Mouse (Mus musculus) kidney, embryonic 15.5 days (tissue): ENCODE measurements around the gene Gm2030. TPM values are rescaled to one million over a fixed set of nuclear protein-coding genes. Genes with fewer than 3 reads are reported as not detected.
"Not testable (repeated sequence)": the region's sequence is repeated elsewhere in the genome, so short reads cannot be mapped to it uniquely, and the experiment has no call there.

Experiments
- ATAC-seq: fragments of 200-750 bp; cut with Nextera tagmentation; replicated peaks from 2 replicates; pipeline ENCODE4 v1.8.0; 2017; ENCODE audit warnings: moderate TSS enrichment; ENCODE audit not compliant: low FRiP score
- H3K27ac ChIP-seq: fragments of 300-500 bp; sonication (generic); 2 replicates; pipeline ENCODE4 v1.5.1; 2015; ENCODE audit warnings: mild to moderate bottlenecking, inconsistent platforms
- H3K27me3 ChIP-seq: fragments of 300-500 bp; sonication (generic); 2 replicates; pipeline ENCODE4 v1.6.1; 2015; ENCODE audit warnings: inconsistent platforms
- H3K36me3 ChIP-seq: fragments of 300-500 bp; sonication (generic); 2 replicates; pipeline ENCODE4 v1.6.1; 2015; ENCODE audit warnings: inconsistent platforms
- H3K4me1 ChIP-seq: fragments of 300-500 bp; sonication (generic); 2 replicates; pipeline ENCODE4 v1.6.1; 2015; ENCODE audit warnings: inconsistent platforms
- H3K4me2 ChIP-seq: fragments of 300-500 bp; sonication (generic); 2 replicates; pipeline ENCODE4 v1.6.1; 2015; ENCODE audit warnings: moderate library complexity, mild to moderate bottlenecking, inconsistent platforms
- H3K4me3 ChIP-seq: fragments of 300-500 bp; sonication (generic); replicated peaks from 2 replicates; pipeline ENCODE4 v1.5.1; 2015; ENCODE audit warnings: mild to moderate bottlenecking, inconsistent platforms
- H3K9ac ChIP-seq: fragments of 300-500 bp; sonication (generic); 2 replicates; pipeline ENCODE4 v1.6.1; 2015; ENCODE audit warnings: mild to moderate bottlenecking, inconsistent platforms
- H3K9me3 ChIP-seq: fragments of 300-500 bp; sonication (generic); replicated peaks from 2 replicates; pipeline ENCODE4 v1.6.1; 2016; ENCODE audit warnings: inconsistent platforms
- WGBS: fragments of 180-500 bp; shearing (Covaris S2); methylation state at CpG from one replicate; pipeline ENCODE4 v1.1.7; 2015; ENCODE audit warnings: mixed read lengths; 5-methylcytosine and 5-hydroxymethylcytosine counted together
- polyA plus RNA-seq: library from polyadenylated mRNA; unstranded; fragments of >200 nt; fragmentation: Nextera tagmentation; extraction: Ambion mirVana; gene quantifications from 2 replicates; pipeline ENCODE4 v1.2.1, GENCODE M21; 2015

Gene Gm2030
- polyA plus RNA-seq = not detected in 2 replicates

DNA sequence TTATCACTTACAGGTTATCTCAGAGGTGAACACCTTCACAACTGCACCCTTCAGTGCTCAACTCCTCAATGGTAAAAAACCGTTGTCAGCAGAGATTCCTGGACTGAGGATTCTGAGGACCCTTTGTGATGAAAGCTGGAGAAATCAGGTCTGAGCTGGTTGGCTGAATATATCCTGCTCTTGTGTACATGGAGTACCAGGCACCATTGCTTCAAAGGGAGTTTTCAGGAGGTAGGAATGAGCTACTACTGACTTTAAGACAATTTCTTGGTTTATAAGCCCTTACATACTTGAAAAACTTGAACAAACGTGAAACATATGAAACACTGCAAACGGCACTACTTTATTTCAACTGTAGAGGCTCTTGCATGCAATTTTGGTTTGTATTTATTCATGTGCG, at the start of gene Gm2030:
Gene Gm2030, minus strand, starts transcription at position 101 of the 400 bp plus-strand sequence.
- not testable (repeated sequence) for H3K4me3 ChIP-seq, H3K9ac ChIP-seq, H3K27ac ChIP-seq, ATAC-seq, H3K27me3 ChIP-seq, H3K4me1 ChIP-seq, H3K4me2 ChIP-seq, H3K9me3 ChIP-seq, H3K36me3 ChIP-seq
- 78% methylated on average over 4 of the region's 4 CpGs for WGBS

Other genes with a start within 250 kb of the Gm2030 start
- not detected in 2 replicates for gene Gm2012, start 78.7 kb downstream of the Gm2030 start, polyA plus RNA-seq
- gene Slx, start 235.5 kb upstream of the Gm2030 start, polyA plus RNA-seq = not detected in 2 replicates